Mouse (Mus musculus) kidney, adult 2 months (tissue): ENCODE measurements at regions not wholly inside any gene's neighbourhood (a gene's known extent, or its start where the extent isn't known, plus 50 kb on each side); places are given as distances from the start of the nearest gene placed in this dataset.
A peak's percentile ranks its signal among the peaks of the same experiment; 100 is the strongest.

ENCODE experiments used
- DNase-seq: peaks from one replicate; pipeline ENCODE4 v3.0.0; 2021
- H3K27ac ChIP-seq: fragments of 200-500 bp; 2 replicates; pipeline ENCODE4 v1.5.1; 2012; ENCODE audit warnings: low read depth, low read length, control low read depth, inconsistent platforms; ENCODE audit not compliant: insufficient read depth
- H3K27me3 ChIP-seq: fragments of 200-500 bp; replicated peaks from 2 replicates; pipeline ENCODE4 v1.6.1; 2012; ENCODE audit warnings: mild to moderate bottlenecking, moderate library complexity, low read length, inconsistent platforms; ENCODE audit not compliant: control insufficient read depth, insufficient read depth
- H3K36me3 ChIP-seq: fragments of 200-500 bp; 2 replicates; pipeline ENCODE4 v1.6.1; 2012; ENCODE audit warnings: mild to moderate bottlenecking, moderate library complexity, low read length, inconsistent platforms; ENCODE audit not compliant: control insufficient read depth, insufficient read depth
- H3K4me1 ChIP-seq: fragments of 200-500 bp; 2 replicates; pipeline ENCODE4 v1.6.1; 2011; ENCODE audit warnings: low read length; ENCODE audit not compliant: control insufficient read depth, insufficient read depth
- H3K4me3 ChIP-seq: fragments of 200-500 bp; 2 replicates; pipeline ENCODE4 v1.5.1; 2011; ENCODE audit warnings: mild to moderate bottlenecking, low read depth, low read length, control low read depth; ENCODE audit not compliant: insufficient read depth
- CTCF ChIP-seq: fragments of 200-500 bp; conservative IDR thresholded peaks from 2 replicates; pipeline ENCODE4 v1.5.1; 2011; ENCODE audit warnings: low read depth, mild to moderate bottlenecking, control low read depth, low read length, moderate library complexity, mixed read lengths; ENCODE audit not compliant: insufficient read depth, insufficient read length
- POLR2A ChIP-seq: fragments of 200-500 bp; IDR thresholded peaks from one replicate; pipeline ENCODE4 v1.6.1; 2011; ENCODE audit warnings: low read depth, low read length, control low read depth
- WGBS: fragments of 180-500 bp; shearing (Covaris S2); methylation state at CpG from one replicate; pipeline ENCODE4 v1.1.7; 2018; 5-methylcytosine and 5-hydroxymethylcytosine counted together

DNA sequence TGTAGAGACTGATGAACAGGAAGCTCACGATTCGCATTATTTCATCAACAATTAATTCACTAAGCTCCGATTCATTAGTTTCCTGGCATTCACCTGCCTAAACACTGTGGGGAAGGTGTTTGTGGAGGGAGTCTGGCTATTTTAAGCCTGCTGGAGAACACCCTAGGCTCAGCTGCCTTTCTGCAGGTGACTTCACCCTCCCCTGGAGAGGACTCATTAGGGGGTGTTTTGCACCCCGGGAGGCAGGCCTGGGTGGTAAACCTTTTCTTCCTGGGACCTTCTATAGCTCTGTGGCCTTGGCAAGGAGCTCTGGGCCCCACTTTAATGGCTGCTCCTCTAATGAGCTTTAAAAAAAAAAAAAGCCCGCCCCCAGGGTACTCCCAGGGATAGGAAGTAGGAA lies 55.4 kb upstream of the Bnc1 start:
- Histone ChIP-seq H3K27me3 (no peaks in the 10 kb centered on the region), H3K27ac (no peak overlapping the region), H3K4me1 (no peaks in the 10 kb centered on the region), H3K4me3 (no peak overlapping the region), H3K36me3 (no peaks in the 10 kb centered on the region)
- no peak for TF ChIP-seq POLR2A
- no peak for TF ChIP-seq CTCF
- DNase-seq, result peak; percentile 62
- WGBS, result 40% methylated on average over 5 of the region's 5 CpGs

DNA sequence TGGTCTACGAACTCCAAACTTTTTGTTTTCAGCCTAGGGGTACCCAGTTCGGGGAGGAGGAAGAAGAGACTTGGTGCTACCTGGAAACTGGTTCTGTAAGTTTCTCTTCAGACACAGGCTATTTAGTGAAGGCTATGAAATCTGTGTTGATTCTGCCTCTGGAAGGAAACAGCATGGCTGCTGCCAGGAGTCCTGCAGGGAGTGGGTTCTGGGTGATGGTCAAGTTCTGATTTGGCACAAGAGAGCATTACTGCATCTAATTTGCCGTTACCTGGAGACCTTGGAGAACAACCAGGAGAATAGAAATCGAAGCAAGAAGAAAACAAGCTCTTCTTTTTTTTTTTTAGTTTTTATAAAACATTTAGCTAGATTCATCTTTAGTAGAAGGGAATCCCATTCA lies 61.3 kb upstream of the Bnc1 start:
- no peak for TF ChIP-seq CTCF
- no peak for TF ChIP-seq POLR2A

DNA sequence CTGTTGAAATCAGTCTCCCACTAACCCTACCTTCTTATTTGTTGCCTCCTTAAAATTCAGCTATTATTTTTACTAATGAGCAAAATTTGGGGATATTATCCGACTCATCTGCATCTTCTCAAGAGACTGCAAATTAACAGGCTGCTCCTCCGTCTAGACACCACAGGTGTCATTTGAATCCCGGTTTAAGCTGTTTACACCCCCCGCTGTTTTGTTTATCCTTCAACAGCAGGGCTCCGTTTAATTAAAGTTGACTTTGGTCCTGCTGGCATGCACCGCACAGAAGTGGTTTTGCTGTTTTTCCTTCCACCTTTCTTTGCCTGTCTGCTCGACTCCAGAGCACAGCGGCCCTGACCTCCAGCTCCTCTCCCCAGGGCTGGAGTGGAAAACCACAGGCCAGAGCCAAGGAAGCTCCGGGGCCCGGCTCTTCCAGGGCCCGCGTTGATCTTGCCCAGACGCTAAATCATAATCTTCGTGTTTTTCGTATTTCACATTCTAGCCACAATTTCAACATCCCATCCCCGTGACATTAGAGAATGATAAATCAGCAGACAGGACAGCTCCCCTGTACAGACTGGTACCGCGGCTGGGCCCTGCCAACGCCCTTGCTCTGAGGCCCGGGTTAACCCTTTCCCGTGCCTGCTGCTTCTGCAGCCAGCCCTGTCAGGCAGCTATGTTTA lies 64.6 kb upstream of the Bnc1 start:
- peak; percentile 5 for DNase-seq
- Histone ChIP-seq H3K27ac (no peak overlapping the region), H3K36me3 (no peaks in the 10 kb centered on the region), H3K27me3 (no peaks in the 10 kb centered on the region), H3K4me1 (no peaks in the 10 kb centered on the region), H3K4me3 (no peak overlapping the region)
- WGBS, result 20% methylated on average over 21 of the region's 21 CpGs
- TF ChIP-seq POLR2A, result no peak
- TF ChIP-seq CTCF, result no peak

More for the DNA sequence above, 61.3 kb upstream of the Bnc1 start:
- no peak overlapping the region for H3K4me3 ChIP-seq
- H3K27me3 ChIP-seq, result no peaks in the 10 kb centered on the region
- H3K36me3 ChIP-seq, result no peaks in the 10 kb centered on the region
- DNase-seq, result no peak
- 77% methylated on average over 4 of the region's 4 CpGs for WGBS
- no peak overlapping the region for H3K27ac ChIP-seq
- H3K4me1 ChIP-seq, result no peaks in the 10 kb centered on the region

DNA sequence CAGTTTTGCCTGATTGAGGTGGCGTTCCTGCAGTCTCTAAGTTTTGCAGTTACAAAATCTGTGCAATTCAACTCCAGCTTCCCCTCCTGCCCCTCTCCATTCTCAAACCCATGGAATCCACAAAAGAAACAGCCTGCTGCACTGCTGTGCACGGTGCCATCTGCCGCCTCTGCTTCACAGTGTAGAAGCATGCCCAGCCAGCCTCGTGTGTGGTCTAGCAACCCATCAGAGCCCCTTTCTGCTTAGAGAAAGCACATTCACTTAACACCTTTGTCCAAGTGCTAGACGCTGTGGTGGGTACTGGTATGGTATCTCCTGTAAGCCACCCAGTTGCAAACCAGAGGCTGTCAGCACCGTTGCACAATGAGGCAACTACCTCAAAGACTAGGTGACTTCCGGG lies 71.3 kb upstream of the Bnc1 start:
- Histone ChIP-seq H3K27ac (no peak overlapping the region), H3K27me3 (no peaks in the 10 kb centered on the region), H3K4me1 (no peaks in the 10 kb centered on the region), H3K4me3 (no peak overlapping the region), H3K36me3 (no peaks in the 10 kb centered on the region)
- 62% methylated on average over 7 of the region's 7 CpGs for WGBS
- no peak for DNase-seq
- TF ChIP-seq POLR2A, result no peak
- TF ChIP-seq CTCF, result no peak

DNA sequence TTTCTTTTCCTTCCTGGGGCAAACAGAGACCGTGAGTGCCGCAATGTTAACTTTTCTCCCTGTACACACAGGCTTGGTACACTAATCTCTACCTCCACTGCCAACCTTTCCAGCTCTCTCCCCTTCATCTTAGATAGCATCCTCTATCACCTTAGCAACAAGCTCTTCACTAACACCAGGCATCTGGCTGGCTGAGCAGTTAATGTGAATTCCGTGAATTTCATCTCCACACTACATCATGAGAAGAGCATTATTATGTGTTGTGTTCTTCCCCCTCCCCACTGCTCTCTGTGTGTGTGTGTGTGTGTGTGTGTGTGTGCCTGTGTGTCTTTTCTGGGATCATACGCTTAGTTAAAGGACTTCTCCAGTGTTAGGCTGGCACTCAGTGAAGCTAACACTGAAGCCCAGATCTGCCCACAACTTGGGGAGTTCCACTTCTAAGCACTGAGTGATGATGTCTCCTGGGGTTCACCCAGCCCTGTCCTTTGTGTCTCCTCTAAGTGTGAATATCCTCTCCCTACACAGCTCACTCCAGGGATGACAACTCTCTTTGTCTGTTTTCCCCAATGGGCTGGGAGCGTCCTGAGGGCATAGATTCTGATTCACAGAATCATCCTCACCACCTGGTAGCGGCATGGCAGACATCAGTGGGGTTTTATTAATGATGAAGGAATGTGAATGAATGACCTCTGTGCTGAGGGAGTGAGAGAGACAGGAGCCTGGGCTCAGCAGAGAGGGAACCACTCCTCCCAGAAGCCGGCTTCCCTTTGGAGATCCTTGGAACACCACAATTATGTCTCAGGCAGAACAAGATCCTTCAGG lies 77.7 kb upstream of the Bnc1 start:
- DNase-seq, result no peak
- no peak for TF ChIP-seq POLR2A
- TF ChIP-seq CTCF, result no peak
- H3K36me3 ChIP-seq, result no peaks in the 10 kb centered on the region
- H3K27me3 ChIP-seq, result no peaks in the 10 kb centered on the region
- no peaks in the 10 kb centered on the region for H3K4me1 ChIP-seq
- WGBS, result 85% methylated on average over 7 of the region's 7 CpGs
- no peak overlapping the region for H3K27ac ChIP-seq
- H3K4me3 ChIP-seq, result no peak overlapping the region

DNA sequence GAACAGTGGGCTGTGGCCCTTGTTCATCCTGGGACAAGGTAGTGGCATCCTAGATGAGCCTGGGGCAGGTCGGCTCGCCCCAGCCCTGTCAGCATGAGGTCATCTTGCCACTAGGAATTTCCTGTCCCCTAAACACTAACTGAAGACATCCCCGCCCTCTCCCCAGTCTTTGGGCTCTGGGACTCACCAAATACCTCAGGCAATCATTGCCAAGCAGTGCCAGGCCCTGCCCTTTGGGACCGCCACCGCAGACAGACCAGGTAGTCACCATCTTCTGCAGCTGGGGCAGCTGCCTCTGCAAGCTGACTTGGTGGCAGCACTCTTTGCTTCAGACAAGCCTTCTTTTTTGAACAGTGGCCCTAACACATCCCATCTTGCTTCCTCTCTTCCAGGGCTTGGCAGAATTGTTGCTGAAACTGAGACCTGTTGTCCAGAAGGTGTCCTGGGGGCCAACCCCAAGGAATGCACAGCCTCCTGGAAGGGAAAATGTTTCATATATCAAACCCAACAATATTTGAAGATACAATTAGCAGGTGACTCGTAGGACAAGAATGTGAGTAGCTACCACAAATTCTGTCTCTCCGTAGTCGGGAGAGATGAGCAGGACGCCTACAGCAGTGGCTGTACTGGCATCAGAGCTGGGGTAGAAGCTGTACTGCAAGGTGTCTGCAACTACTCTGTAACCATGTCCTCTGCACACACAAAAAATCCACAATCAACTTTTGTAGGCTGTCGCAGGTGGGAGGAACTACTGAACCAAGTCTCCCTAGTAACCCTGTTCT lies 79.0 kb upstream of the Bnc1 start:
- Histone ChIP-seq H3K36me3 (no peaks in the 10 kb centered on the region), H3K27ac (no peak overlapping the region), H3K4me1 (no peaks in the 10 kb centered on the region), H3K27me3 (no peaks in the 10 kb centered on the region), H3K4me3 (no peak overlapping the region)
- TF ChIP-seq POLR2A, result no peak
- no peak for TF ChIP-seq CTCF
- WGBS, result 80% methylated on average over 10 of the region's 10 CpGs
- DNase-seq, result no peak

DNA sequence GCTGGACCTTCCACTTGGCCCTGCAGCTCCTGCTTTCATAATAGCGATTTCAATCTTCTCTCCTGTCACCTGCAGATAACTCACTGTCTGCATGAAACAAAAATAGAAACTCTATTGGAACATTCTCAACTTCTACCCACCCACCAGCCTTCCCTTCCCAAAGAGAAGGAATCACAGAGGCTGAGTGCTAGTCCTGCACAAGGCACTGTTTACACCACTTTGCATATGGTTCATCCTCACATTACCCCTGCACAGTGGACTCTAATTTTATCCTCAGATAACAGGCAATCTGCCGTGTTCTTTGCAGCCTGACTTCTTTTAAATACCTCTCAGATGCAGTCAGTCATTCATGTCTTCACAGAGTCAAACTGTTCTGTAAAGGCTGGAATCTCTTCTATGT lies 83.3 kb upstream of the Bnc1 start:
- no peak overlapping the region for H3K4me3 ChIP-seq
- H3K36me3 ChIP-seq, result no peaks in the 10 kb centered on the region
- H3K27ac ChIP-seq, result no peak overlapping the region
- no peaks in the 10 kb centered on the region for H3K27me3 ChIP-seq
- no peak for DNase-seq
- WGBS, result 72% methylated on average over 2 of the region's 2 CpGs
- TF ChIP-seq CTCF (no peak), POLR2A (no peak)
- H3K4me1 ChIP-seq, result no peaks in the 10 kb centered on the region
